Mouse (Mus musculus) spleen, postnatal 14 days (tissue): ENCODE measurements around the gene Tmem63c.

Experiments used
- DNase-seq, 2 experiments: peaks; one replicate each; pipeline ENCODE4 v3.0.0; 2021 to 2022; ENCODE audit warnings: low spot score in 2 of 2

The Tmem63c gene

GRCm38 (mm10) chr12:87021040-87021439, at the start of gene Tmem63c:
Tmem63c (plus strand) TSS chr12:87021340.
- DNase-seq, result no peak

GRCm38 (mm10) chr12:86973216-86973615, 47.9 kb upstream of the Tmem63c start:
- no peak for DNase-seq

GRCm38 (mm10) chr12:86973706-86974105, 47.4 kb upstream of the Tmem63c start:
- DNase-seq, result no peak

DNA sequence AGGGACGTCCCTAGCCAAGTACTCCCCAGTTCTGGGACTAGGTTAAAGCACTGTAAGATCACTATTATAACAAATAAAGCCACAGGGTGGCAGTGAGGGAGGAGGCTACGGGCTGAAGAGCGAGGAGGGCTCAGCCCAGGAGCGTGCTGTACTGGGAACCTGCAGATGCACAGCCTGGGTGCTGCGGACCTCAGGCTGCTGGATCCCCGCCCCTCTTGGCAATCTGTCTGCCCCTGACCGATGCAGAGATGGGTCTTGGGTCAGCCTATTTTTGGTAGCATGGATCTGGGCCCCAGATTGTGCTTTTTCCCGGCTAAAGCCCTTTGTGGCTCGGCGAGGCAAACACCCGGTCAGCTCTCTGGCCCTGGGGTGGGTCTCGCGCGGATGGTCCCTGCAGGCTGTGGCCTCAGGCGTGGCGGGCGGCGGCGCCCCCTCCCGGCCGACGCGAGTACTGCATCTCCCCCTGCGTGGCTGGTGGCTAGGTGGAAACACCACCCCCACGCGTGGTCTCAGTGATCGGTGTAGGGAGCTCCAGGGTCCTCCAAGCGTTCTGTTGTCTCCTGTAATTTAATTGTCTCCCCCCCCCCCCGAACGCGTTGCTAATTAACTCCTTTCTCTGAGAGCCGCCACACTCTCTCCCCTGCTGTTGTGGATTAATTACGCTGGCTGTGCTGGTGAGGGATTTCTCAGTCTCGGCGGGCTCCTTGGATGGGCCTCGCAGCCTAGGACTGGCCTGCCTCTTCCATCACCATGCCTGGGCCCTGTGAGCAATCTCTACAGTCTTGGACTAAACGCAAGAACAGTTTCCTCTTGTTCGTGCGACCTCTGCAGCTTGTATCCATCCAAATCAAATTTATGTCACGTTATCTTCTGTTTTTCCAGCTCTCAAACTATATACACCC, 46.5 kb upstream of the Tmem63c start:
- DNase-seq, result peak; percentile 43 to 63

DNA sequence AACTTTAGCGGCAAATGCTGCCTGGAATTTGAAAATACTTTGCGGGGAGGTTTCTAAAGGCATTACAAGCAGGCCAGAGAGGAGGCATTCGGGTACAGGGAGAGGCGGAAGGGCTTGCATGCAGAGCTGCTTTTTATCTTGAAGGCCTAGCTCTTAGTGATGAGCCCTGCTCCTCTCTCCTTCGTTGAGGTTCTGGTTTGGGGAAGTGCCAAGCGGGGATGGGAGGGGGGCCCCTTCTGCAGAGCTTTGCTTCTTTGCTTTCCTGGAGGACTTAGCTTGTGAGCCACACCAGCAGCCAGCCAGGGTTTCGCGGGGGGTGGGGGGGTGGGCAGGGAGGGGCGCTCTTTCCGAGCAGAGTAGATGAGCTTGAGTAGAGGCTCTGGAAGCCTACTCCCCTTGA, 45.4 kb upstream of the Tmem63c start:
- no peak for DNase-seq

DNA sequence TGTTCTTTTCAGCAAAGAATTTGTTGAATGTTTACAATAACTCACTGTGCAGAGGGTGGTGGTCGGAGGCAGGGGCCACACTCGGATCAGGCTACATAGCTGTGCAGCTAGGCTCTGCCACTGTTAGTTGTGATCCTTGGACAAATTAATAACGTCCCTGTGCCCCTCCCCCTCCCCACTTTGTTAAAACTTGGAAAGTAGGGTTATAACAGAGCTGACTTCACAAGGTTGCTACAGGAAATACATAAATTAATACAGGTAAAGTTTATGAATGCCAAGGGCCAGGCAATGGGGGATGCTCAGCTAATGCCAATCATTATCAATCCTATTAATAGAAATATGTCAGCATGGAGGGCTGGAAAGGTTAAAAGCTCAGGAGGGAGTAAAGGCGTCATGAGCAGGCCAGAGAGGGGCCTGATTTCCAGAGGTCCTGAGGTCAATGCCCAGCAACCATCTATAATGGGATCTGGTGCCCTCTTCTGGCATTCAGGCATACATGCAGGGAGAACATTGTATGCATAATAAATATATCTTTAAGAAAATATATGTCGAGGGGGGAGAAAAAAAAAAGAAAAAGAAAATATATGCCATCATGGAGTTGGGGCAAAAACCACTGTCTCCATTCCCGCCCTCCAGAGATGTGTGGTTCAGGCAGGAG, 44.5 kb upstream of the Tmem63c start:
- no peak for DNase-seq

- no peak for DNase-seq
These were observed 43.3 kb upstream of the Tmem63c start for GRCm38 (mm10) chr12:86977833-86978232.

DNA sequence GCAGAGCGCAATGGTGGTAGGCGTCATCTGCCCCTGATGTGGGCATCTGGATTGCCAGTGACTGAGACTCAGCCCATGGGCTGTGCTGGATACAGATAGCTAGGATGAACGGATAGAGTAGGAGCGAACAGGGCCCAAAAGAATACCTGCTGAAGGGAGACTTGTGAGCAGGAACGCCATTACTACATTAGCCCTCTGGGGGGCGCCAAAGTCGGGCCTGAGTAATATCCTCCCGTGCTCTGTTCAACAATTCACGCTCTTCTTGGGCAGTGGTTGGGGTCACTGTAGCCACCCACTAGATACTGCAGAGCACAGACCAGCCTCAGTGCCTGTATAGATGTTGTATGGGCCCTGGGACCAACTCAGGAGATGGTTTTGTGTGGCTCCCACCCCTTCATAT, 40.0 kb upstream of the Tmem63c start:
- DNase-seq, result no peak

DNA sequence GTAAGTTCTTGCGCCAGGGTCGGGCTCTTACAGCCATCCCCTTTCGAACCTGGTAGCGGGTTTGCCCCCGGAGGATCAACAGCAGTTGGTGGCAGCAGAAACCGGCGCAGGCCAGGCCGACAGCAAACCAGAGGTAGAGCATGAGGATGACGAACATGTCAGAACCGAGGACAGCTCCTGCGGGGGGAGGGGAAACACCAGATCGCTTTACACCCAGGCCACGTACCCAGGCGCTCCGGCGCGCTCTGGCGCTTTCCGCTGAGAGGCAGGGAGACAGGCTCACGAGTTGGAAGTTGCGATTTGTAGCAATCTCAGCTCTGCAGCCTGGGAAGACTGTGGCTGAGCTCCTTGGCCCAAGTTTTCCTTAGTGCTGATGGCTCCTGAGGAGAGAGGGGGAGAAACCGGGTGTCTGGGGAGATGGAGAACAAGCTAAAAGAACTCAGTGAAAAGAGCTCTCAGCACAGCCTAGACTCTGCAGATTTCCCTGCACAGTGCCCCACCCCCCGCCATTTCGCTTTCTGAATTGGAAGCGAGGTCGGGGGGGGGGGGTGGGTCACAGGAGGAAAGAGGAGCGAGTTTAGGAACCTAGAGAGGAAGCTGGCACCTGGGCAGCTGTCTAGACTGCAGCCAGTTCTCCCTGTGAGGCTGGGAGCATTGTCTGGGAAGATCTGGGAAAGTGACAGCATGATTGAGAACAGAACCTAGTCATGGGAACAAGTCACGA, 37.5 kb upstream of the Tmem63c start:
- peak in 1 of 2 experiments; percentile 26 for DNase-seq

DNA sequence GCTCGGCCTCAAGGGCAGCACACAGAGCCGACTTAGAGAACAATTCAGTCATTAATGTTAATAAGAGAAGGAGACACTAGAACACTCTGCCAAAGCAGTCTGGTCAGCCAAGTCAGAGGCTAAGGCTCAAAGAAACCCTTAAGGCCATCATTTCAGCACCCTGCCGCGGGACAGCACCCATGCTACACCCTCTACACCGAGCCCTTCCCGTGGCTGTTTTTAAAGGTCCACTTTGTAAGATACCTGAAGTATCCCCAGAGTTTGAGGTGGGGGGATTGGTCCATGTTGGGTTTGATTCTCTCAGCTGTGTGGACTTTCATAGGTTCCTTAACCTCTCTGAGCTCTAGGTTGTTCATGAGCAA, 37.0 kb upstream of the Tmem63c start:
- DNase-seq, result no peak

- DNase-seq, result no peak
These were observed 34.6 kb upstream of the Tmem63c start for GRCm38 (mm10) chr12:86986562-86986961.

GRCm38 (mm10) chr12:86988227-86988626, 32.9 kb upstream of the Tmem63c start:
- no peak for DNase-seq

GRCm38 (mm10) chr12:86989378-86989777, 31.8 kb upstream of the Tmem63c start:
- DNase-seq, result no peak

DNA sequence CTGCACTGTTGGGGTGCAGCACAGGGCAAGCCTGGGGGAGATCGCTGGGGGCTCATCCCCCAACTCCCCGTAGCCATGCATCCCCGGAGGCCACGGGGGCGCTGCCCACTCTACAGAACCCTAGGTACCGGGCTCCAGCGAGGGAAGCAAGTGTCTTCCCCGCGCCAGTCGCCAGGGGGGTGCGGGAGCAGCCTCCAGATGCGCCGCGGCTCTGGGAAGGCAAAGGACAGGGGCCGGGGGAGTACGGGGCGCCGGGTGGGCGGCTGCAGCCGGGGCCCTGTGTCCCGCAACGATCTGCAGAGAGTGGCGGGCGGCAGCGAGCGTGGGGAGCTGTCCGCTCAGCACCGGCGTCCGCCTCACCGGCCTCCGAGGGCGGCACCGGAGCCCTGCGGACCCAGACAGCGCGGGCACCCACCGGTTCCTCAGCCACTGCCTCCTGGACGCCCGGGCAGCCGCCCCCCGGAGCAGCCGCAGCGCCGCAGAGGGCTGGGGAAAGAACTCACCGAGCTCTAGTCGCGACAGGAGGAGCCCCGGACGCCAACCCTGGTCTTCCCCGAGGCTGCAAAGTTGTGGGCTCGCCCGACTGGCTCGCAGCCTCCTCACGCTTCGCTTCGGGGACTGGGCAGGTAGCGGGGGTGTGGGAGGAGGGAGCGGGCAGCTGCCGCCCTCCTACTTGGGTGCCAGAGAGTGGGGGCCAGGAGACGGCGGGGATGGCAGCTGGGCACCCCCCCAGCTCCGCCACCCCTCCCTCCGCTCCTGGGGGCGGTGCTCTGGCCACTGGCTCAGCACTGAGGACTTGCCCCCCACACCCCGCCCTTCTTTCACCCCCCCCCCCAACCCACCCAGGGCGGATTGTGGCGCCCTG, 31.0 kb upstream of the Tmem63c start, which contains the start of gene Zdhhc22:
Gene Zdhhc22 (minus strand): TSS at position 541 of the 865 bp plus-strand sequence.
- DNase-seq, result no peak

DNA sequence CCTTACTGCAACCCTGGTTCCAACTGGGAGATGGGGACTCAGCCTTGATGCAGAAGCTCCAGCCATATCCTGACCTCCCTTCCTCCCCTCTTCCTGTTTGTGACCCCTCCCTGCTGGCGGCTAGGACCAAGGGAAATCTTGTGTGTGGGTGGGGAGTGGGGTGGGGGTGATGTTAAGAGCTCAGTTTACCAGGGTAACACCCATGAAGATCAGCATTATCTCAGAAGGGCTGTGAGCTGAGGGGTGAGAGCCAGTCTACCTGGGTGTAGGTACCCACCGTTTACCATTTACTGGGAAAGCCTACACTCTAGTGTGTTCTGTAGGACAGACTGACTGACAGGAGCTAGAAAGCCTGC, 30.4 kb upstream of the Tmem63c start:
- no peak for DNase-seq

GRCm38 (mm10) chr12:86994166-86994565, 27.0 kb upstream of the Tmem63c start:
- no peak for DNase-seq

DNA sequence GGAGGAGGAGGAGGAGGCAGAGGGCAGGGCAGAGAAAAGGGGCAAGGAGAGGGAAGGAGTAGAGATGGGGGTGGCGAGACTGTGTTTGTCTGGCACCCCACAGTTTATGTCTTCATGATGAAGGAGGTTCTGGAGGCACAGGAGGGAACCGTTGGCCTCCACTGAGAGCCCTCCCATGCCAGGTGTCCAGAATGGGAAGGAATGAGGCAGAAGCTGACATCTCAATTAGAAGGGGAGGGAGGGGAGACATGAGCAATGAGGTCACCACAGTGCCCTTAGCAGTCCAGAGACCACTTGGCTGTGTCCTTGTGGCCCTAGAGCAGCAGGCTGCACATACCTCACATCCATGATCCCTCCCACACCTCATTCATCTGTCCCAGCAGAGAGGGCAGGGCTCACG, 26.4 kb upstream of the Tmem63c start:
- DNase-seq, result no peak

DNA sequence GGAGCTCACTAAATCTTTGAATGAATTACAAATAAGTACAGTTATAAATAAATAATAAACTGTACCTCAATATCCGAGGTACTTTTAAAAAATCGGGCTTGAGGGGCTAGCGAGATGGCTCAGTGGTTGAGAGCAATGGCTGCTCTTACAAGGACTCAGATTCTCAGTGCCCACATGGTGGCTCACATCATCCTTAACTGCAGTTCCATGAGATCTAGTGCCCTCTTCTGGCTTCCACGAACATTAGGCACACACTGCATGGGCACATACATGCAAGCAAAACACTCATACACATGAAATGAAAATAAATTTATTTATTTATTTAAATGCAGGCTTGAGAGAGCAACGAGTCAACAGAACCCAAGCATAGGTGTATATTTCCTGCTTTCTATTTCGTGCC, 25.2 kb upstream of the Tmem63c start:
- DNase-seq, result no peak

DNA sequence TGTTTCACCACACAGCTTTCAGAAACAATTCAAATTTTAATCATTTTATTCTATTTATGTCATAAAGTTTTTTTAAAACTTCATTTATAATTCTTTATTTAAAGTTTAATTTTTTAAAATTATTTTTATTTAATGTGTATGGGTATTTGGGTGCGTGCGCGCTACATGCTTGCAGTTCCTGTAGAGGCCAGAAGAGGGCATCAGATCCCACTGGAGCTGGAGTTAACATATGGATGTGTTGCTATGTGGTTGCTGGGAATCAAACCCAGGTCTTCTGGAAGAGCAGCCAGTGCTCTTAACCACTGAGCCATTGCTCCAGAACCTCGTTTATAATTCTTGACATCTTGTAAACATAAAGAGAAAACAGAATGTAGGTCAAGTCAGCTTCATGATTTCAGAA, 22.4 kb upstream of the Tmem63c start:
- no peak for DNase-seq

- no peak for DNase-seq
These were observed 21.8 kb upstream of the Tmem63c start for GRCm38 (mm10) chr12:86999283-86999820.

DNA sequence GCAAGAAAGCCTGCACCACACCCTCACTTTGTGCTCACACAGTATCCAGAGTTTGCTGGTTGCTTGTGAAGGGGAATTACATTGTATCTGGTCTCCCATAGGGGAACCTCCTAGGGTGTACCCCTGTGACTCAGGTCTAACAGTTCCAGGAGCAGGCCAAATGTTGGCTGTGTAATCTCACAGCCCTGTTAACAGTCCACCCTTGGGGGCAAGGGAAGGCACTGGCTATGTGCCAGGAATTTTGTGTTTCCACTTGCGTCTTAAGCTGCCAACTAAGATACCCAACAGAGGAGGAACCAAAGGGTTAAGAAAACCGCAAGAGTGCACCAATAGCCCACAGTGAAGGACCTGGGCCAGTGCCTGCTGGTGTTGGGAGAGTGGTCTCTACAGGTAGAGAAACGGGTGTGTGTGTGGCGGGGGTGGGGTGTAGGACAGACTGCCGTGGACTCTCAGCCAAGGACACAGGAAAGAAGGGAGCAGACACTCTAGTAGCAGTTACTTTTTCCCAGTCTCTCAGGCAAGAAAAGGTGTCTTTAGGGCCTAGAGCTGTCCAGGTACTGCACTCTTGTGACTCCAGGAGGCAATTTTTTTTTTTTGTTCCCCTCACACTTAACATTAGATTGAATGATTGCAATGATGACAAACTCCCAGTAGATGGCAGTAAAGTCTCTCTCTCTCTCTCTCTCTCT, 20.8 kb upstream of the Tmem63c start:
- DNase-seq, result no peak
